Mouse (Mus musculus): ENCODE data around the gene Ube2s.

The Ube2s gene

GRCm38 (mm10) chr7:4776861-4777830 lies 35.2 kb downstream of the Ube2s start:
- peak; percentile 56 to 65 for DNase-seq

GRCm38 (mm10) chr7:4776131-4776530 lies 36.3 kb downstream of the Ube2s start:
- DNase-seq: no peak

DNA sequence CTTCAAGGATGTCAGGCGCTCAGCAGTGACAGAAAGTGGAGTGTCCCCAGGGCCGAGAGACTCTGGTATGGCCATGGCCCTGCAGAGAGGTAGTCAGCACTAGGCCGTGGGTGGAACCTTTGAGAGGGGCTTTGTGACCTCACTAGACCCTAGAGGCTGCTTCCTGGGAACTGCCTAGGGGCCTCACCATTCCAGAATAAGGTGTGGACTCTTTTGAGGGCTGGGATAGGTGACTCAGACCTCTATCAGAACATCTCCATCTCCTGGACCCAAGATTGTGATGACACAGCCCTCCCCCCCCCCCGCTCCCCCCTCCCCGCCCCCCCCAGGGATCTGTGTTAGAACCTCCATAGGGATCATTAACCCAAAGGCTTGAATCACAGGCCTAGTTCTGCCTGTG lies 41.2 kb downstream of the Ube2s start, which contains the start of gene Fam71e2:
TSS of gene Fam71e2 (minus strand) at position 101 of the 400 bp plus-strand sequence.
- no peak for DNase-seq

- DNase-seq: no peak
Measured at GRCm38 (mm10) chr7:4764946-4765710, 47.3 kb downstream of the Ube2s start.

- peak in 1 of 2 experiments; percentile 27 for DNase-seq
Measured at GRCm38 (mm10) chr7:4759670-4760069, 52.7 kb downstream of the Ube2s start.

- peak; percentile 82 to 86 for DNase-seq
Measured at GRCm38 (mm10) chr7:4752821-4753570, 59.4 kb downstream of the Ube2s start, which contains the start of gene Cox6b2. TSS of gene Cox6b2 (minus strand) at chr7:4753094.

- peak; percentile 30 to 48 for DNase-seq
Measured at GRCm38 (mm10) chr7:4751971-4752820, 60.2 kb downstream of the Ube2s start.

DNA sequence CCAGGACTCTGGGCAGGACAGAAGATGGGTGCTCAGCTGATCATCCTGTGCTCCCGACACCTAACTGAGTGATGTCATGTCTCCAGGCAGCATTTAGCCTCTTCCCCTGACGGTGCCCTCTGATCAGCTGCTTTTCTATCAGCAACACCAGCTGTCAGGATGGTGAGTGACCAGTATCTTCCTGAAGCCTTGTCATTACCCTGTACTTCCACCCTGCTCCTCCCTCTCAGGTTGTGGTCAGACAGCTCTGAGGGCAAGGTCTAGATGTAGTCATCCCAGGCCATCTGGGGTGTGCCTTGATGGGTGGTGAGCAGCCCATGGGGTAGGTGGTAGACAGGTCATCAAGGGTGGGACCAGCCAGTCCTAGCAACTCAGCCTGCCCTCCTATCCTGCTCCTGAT lies 63.2 kb downstream of the Ube2s start:
- no peak for DNase-seq

DNA sequence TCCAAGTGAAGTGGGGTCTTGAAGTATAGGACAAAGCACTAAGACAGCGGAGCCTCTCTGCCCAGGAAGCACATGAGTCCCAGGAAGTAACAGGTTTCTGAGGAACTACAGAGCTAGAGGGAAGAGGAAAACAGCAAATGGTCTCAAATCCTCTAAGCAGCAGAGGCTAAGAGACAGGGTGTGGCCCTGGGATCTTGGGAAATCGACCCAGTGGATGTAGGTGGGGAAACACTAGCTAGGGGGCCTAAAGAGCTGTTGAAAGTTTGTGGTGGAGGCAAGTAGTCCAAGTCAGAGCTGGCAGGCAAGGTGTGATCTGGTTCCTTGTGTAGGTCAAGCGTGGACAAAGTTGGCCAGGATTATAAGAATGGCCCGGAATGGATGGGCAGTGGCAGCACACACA lies 64.1 kb downstream of the Ube2s start:
- no peak for DNase-seq

DNA sequence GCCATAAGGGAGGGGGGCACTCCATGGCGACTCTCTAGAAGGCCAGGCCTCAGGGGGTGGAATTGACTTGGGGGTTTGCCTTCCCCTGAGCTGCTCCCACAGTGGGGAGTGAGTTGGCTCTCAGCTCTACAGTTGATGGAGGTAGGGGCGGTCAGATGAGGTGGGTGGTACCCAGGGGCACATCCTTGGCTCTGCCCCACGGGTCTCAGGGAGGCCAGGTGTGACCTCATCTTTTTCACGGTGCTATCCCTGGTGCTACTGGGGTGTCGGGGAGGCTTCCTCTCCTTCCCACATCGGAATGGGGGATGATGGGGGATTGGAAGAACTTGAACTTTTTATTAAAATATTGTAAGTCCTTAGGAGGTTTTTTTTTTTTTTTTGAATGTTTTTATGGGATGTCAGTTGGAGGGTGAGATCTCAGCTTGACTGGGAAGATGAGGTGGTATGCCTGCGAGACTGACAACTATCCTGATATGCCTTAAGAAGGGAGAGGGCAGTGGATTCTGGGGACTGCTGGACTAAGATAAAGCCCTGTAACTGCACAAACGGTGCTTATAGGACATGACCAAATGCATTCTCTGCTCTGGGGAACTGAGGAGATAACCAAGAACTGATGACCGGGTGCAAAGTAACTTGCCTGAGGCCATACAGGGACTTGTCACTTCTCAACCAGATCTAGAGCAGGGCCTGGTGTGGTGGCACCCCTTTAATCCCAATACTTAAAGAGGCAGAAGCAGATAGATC lies 65.1 kb downstream of the Ube2s start:
- DNase-seq: no peak

- DNase-seq: no peak
Measured at GRCm38 (mm10) chr7:4746326-4746980, 65.9 kb downstream of the Ube2s start.

DNA sequence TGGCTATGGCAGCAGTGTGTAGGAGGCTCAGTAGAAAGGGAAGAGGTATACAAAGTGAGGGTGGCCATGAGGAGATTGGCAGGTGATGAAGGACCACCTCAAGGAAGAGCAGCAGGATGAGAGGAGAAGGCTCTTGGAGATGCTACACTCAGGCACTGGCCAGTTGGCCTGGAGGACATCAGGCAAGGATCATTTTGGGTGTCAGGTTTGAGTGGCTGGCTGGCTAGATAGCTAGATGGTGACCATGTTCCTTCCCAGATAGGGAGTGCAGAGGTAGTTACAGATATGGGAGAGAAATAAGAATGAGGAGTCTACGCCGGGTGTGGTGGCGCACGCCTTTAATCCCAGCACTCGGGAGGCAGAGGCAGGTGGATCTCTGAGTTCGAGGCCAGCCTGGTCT lies 67.5 kb downstream of the Ube2s start:
- DNase-seq: no peak

Measured in lung, adult 18-20 months (tissue).